Mouse (Mus musculus) liver, postnatal 0 days (tissue): ENCODE data around the gene Lca5l. TPM values are rescaled to one million over a fixed set of nuclear protein-coding genes. Genes with fewer than 3 reads are reported as not detected.

ENCODE experiments used
- ATAC-seq: fragments of 200-750 bp; cut with Nextera tagmentation; 2 replicates; pipeline ENCODE4 v1.8.0; 2017; ENCODE audit warnings: mild to moderate bottlenecking, moderate library complexity
- DNase-seq: peaks from one replicate; pipeline ENCODE4 v3.0.0-alpha.2; 2016
- H3K27ac ChIP-seq: fragments of 300-500 bp; sonication (generic); 2 replicates; pipeline ENCODE4 v1.5.1; 2014; ENCODE audit warnings: antibody characterized with exemption, moderate library complexity, mild to moderate bottlenecking, low read depth
- H3K27me3 ChIP-seq: fragments of 300-500 bp; sonication (generic); 2 replicates; pipeline ENCODE4 v1.6.1; 2014; ENCODE audit warnings: low read length, control low read depth, mixed read lengths; ENCODE audit not compliant: insufficient read depth
- H3K36me3 ChIP-seq: fragments of 300-500 bp; sonication (generic); replicated peaks from 2 replicates; pipeline ENCODE4 v1.6.1; 2014; ENCODE audit warnings: mild to moderate bottlenecking, control low read depth, low read length, moderate library complexity, mixed read lengths; ENCODE audit not compliant: insufficient read depth
- H3K4me1 ChIP-seq: fragments of 300-500 bp; sonication (generic); 2 replicates; pipeline ENCODE4 v1.6.1; 2014; ENCODE audit warnings: antibody characterized with exemption, mild to moderate bottlenecking, control low read depth; ENCODE audit not compliant: insufficient read depth
- H3K4me2 ChIP-seq: fragments of 300-500 bp; sonication (generic); 2 replicates; pipeline ENCODE4 v1.6.1; 2014; ENCODE audit warnings: low read depth, mild to moderate bottlenecking, low read length, moderate library complexity, mixed read lengths
- H3K4me3 ChIP-seq: fragments of 300-500 bp; sonication (generic); 2 replicates; pipeline ENCODE4 v1.5.1; 2014; ENCODE audit warnings: low read depth, low read length
- H3K9ac ChIP-seq: fragments of 300-500 bp; sonication (generic); replicated peaks from 2 replicates; pipeline ENCODE4 v1.6.1; 2014; ENCODE audit warnings: mild to moderate bottlenecking, moderate library complexity
- H3K9me3 ChIP-seq: fragments of 300-500 bp; sonication (generic); 2 replicates; pipeline ENCODE4 v1.6.1; 2016; ENCODE audit warnings: mild to moderate bottlenecking, control low read depth, low read length, mixed read lengths
- CTCF ChIP-seq: sonication (generic); IDR thresholded peaks from 2 replicates; pipeline ENCODE4 v1.5.1; 2016; ENCODE audit warnings: antibody characterized with exemption, low read depth
- EP300 ChIP-seq: IDR thresholded peaks from 2 replicates; pipeline ENCODE4 v1.6.1; 2016; ENCODE audit warnings: antibody characterized with exemption, low read depth, mild to moderate bottlenecking
- WGBS: fragments of 180-500 bp; shearing (Covaris S2); extraction: QIAGEN DNeasy Blood & Tissue Kit; methylation state at CpG from one replicate; pipeline ENCODE4 v1.1.7; 2014; ENCODE audit not compliant: insufficient replicate concordance; 5-methylcytosine and 5-hydroxymethylcytosine counted together
- polyA plus RNA-seq: library from polyadenylated mRNA; unstranded; fragments of >200 nt; fragmentation: Nextera tagmentation; extraction: Ambion mirVana; gene quantifications from 2 replicates; pipeline ENCODE4 v1.2.1, GENCODE M21; 2015

Gene Lca5l
- polyA plus RNA-seq, 1 experiment from 2014 or later = 0.06 TPM

GRCm38 (mm10) chr16:96175399-96175798 lies 16.7 kb downstream of the Lca5l start:
- Histone ChIP-seq H3K4me2 (no peak overlapping the region), H3K4me1 (no peaks in the 10 kb centered on the region), H3K9me3 (no peaks in the 10 kb centered on the region), H3K4me3 (no peak overlapping the region), H3K36me3 (no peaks in the 10 kb centered on the region), H3K27ac (no peak overlapping the region), H3K27me3 (no peaks in the 10 kb centered on the region), H3K9ac (no peak overlapping the region)
- ATAC-seq (no peak), DNase-seq (no peak)
- WGBS = 46% methylated on average over 2 of the region's 2 CpGs
- TF ChIP-seq EP300 (no peak), CTCF (no peak)

GRCm38 (mm10) chr16:96173648-96174047 lies 18.4 kb downstream of the Lca5l start:
- TF ChIP-seq EP300 = no peak
- no peak for TF ChIP-seq CTCF
- H3K9ac ChIP-seq = no peak overlapping the region
- H3K36me3 ChIP-seq = no peaks in the 10 kb centered on the region
- H3K27ac ChIP-seq = no peak overlapping the region
- no peak overlapping the region for H3K4me2 ChIP-seq
- no peak for DNase-seq
- H3K4me1 ChIP-seq = no peaks in the 10 kb centered on the region
- H3K4me3 ChIP-seq = no peak overlapping the region
- H3K9me3 ChIP-seq = no peaks in the 10 kb centered on the region
- ATAC-seq = no peak
- no peaks in the 10 kb centered on the region for H3K27me3 ChIP-seq
- WGBS = 76% methylated on average over 8 of the region's 8 CpGs

GRCm38 (mm10) chr16:96168837-96169236 lies 23.2 kb downstream of the Lca5l start:
- DNase-seq (no peak), ATAC-seq (no peak)
- Histone ChIP-seq H3K4me2 (no peak overlapping the region), H3K27ac (no peak overlapping the region), H3K4me1 (no peaks in the 10 kb centered on the region), H3K36me3 (no peaks in the 10 kb centered on the region), H3K9ac (no peak overlapping the region), H3K4me3 (no peak overlapping the region), H3K27me3 (no peaks in the 10 kb centered on the region), H3K9me3 (no peaks in the 10 kb centered on the region)
- 65% methylated on average over 4 of the region's 4 CpGs for WGBS
- TF ChIP-seq EP300 (no peak), CTCF (no peak)

- ATAC-seq = no peak
- Histone ChIP-seq H3K4me3 (no peak overlapping the region), H3K27me3 (no peaks in the 10 kb centered on the region), H3K9me3 (no peaks in the 10 kb centered on the region), H3K4me1 (no peaks in the 10 kb centered on the region), H3K4me2 (no peak overlapping the region), H3K27ac (no peak overlapping the region), H3K9ac (no peak overlapping the region), H3K36me3 (no peaks in the 10 kb centered on the region)
- no peak for DNase-seq
- TF ChIP-seq EP300 (no peak), CTCF (no peak)
- 57% methylated on average over 4 of the region's 4 CpGs for WGBS
Measured at GRCm38 (mm10) chr16:96165723-96166264, 26.3 kb downstream of the Lca5l start.

GRCm38 (mm10) chr16:96161336-96161735 lies 30.7 kb downstream of the Lca5l start:
- Histone ChIP-seq H3K4me3 (no peak overlapping the region), H3K4me2 (no peak overlapping the region), H3K36me3 (no peaks in the 10 kb centered on the region), H3K27ac (no peak overlapping the region), H3K9ac (no peak overlapping the region), H3K27me3 (no peaks in the 10 kb centered on the region), H3K9me3 (no peaks in the 10 kb centered on the region), H3K4me1 (peaks cover 5% of the 10 kb centered on the region; the same call in 1 of the 2 replicates)
- TF ChIP-seq CTCF (no peak), EP300 (no peak)
- WGBS = 85% methylated on average over 4 of the region's 4 CpGs
- no peak for DNase-seq
- no peak for ATAC-seq

GRCm38 (mm10) chr16:96160927-96161326 lies 31.1 kb downstream of the Lca5l start:
- Histone ChIP-seq H3K4me2 (no peak overlapping the region), H3K9me3 (no peaks in the 10 kb centered on the region), H3K27me3 (no peaks in the 10 kb centered on the region), H3K4me3 (no peak overlapping the region), H3K4me1 (peaks cover 5% of the 10 kb centered on the region; the same call in 1 of the 2 replicates), H3K27ac (no peak overlapping the region), H3K9ac (no peak overlapping the region), H3K36me3 (no peaks in the 10 kb centered on the region)
- TF ChIP-seq CTCF (no peak), EP300 (no peak)
- DNase-seq (no peak), ATAC-seq (no peak)
- WGBS = 87% methylated on average over 1 of the region's 1 CpGs
